Mouse (Mus musculus): ENCODE data around the gene Smad1.
A peak's percentile ranks its signal among the peaks of the same experiment; 100 is the strongest.

Gene Smad1

GRCm38 (mm10) chr8:79360774-79361527 is 38.4 kb downstream of the Smad1 start:
- no peak for DNase-seq (ENCODE audit: low read depth, low spot score)

- no peak for DNase-seq (ENCODE audit: low read depth, low spot score)
Observed at GRCm38 (mm10) chr8:79360302-79360701, 39.0 kb downstream of the Smad1 start.

- peak; percentile 28 for DNase-seq (ENCODE audit: low read depth, low spot score)
Observed at GRCm38 (mm10) chr8:79355721-79356434, 43.4 kb downstream of the Smad1 start.

DNA sequence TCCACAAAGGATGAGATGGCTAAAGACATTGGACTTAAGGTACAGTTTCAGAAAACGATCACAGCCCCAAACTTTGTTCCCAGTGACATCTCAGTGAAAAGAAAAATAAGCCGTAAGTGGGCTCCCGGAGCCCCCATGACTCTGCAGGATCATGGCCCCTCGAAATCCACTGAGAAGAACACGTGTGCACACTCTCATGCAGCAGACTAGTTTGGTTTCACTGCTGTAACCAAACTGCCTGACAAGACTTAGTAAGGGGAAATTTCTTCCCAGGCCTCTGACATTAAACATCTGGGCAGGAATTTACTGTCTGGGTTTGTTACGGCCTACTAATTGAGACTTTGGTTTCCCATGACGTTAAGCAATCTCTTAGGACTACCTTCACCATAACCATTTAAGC is 45.3 kb downstream of the Smad1 start:
- no peak for DNase-seq (ENCODE audit: low read depth, low spot score)

DNA sequence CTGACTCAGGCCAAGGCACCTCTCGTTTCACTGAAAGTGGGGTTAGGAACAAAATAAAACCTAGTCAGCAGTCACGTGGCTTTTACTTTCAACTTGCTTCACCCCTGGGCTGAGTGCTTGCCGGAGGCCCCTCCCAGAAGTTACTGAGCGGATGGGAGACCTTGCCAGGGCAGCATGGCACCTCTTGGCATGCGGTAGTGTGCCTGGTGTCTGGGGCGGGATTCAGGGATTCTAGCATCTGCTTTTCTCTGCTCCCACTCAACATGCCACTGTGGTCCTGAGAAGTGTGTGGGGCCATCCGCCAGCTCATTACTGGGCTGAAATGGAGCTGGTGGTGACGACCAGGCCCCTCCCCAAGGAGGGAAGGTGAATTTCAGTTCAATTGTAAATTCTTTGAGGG is 47.4 kb downstream of the Smad1 start:
- DNase-seq (ENCODE audit: low read depth, low spot score), result no peak

GRCm38 (mm10) chr8:79350805-79351204 is 48.5 kb downstream of the Smad1 start:
- no peak for DNase-seq (ENCODE audit: low read depth, low spot score)

GRCm38 (mm10) chr8:79350094-79350593 is 49.2 kb downstream of the Smad1 start:
- no peak for DNase-seq (ENCODE audit: low read depth, low spot score)

GRCm38 (mm10) chr8:79346414-79346813 is 52.9 kb downstream of the Smad1 start:
- DNase-seq (ENCODE audit: low read depth, low spot score), result no peak

DNA sequence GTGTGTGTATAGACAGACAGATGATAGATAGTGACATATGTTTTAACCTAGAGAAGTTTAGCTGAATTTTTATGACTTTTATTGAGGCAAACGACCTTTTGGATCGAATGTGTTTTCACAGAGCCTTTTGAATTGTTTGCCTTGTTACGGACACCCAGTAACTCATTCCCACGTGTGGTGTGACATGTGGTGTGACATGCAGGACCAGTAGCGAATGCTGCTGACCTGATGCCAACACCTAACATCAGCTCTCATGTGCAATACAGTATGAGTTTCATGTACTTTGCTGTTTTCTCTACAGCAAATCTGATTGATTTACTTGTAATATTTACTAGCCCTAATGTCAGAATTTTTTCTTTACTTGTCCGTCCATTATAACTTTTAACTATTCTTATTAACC is 53.5 kb downstream of the Smad1 start:
- no peak for DNase-seq (ENCODE audit: low read depth, low spot score)

GRCm38 (mm10) chr8:79341236-79341635 is 58.1 kb downstream of the Smad1 start:
- no peak for DNase-seq (ENCODE audit: low read depth, low spot score)

DNA sequence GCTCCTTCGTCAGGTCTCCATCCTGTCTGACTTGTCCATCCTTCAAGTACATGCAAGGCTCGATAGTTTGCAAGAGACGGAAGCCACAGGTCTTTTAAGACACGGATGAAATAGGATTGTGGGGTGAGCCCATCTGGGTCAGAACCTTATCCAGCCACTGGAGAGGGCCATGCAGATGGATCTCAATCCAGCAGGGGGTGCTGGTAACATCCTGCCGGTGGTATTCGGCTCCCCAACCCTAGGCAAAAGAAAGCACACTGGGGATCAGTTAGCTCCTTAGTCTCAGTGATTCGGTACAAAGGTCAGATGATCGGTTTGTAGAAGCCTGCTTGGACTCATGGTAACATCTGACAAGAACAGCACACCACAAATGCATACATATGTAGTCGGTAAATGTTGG is 59.8 kb downstream of the Smad1 start:
- no peak for DNase-seq (ENCODE audit: low read depth, low spot score)

GRCm38 (mm10) chr8:79338619-79339018 is 60.7 kb downstream of the Smad1 start:
- no peak for DNase-seq (ENCODE audit: low read depth, low spot score)

DNA sequence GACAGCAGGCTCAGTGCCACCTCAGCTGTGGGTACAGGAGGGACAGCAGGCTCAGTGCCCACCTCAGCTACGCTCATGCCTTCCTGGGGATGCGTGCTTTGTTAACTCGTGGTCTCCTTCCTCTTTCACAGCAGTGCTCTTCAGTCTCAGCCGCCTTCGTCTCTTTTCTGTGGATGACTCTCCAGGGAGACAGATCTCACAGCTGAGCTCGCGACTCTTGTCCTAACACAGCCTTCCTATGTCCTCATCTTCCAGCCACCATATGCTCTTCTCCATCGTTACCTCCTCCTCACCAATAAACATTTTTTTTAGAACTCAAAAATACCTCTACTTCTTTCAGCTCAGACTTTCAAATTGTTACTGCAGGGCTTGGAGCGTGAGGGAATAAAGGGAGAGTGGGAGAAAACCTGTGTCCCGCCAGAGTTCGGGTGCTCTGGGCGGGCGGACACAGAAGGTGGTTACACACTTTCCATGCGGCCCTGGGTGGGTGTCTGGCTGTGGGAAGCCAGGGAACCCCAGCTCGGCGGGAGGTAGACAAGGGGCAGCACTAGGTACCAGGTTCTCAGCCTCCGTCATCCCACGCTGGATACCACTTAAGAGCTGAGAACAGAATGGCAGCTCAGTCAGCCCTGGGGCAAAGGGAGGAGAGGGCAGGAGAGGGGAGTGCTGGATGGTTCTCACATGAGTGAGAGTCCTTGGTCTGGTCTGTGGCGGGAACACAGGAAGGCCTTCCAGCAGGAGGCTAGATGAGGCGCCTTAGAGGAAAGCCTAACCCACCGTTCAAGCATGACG is 67.0 kb downstream of the Smad1 start:
- no peak for DNase-seq (ENCODE audit: low read depth, low spot score)

DNA sequence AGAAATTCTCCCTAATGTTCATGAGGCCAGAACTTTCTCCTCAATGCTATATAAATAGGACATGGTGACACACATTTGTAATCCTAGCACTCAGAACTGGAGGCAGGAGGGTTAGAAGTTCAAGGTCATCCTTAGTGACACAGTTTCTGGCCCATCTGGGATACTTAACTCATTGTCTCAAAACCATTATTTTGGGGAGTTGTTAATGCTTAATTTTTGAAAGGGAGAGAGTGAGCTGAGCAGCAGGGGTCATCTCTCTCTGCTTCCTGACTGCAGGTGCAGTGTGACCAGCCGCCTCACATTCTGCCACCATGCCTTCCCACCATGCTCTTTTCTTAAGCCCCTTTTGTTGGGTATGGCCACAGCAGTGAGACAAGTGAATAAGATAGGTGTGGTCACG is 67.7 kb downstream of the Smad1 start:
- no peak for DNase-seq (ENCODE audit: low read depth, low spot score)

- DNase-seq (ENCODE audit: low read depth, low spot score), result no peak
Observed at GRCm38 (mm10) chr8:79331017-79331416, 68.3 kb downstream of the Smad1 start.

GRCm38 (mm10) chr8:79329735-79330134 is 69.6 kb downstream of the Smad1 start:
- DNase-seq (ENCODE audit: low read depth, low spot score), result no peak

DNA sequence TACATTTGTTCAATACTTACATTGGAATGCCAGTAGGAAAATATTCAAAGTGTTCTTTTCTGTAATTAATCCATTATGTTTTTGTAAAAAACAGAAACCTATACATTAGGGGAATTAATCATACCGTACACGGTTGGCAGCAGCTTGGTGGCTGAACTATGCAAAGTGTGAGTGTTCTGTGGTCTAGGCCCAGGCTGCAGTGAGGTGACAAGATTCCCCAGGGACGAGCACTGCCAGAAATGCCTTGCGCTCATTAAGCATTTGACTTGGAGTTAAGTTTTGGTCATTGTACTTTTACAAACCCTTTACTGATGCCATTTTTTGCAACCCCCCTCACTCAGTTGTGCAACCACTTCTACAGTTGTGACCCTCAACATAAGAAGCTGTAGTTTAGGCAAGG is 70.1 kb downstream of the Smad1 start:
- DNase-seq (ENCODE audit: low read depth, low spot score), result no peak

DNA sequence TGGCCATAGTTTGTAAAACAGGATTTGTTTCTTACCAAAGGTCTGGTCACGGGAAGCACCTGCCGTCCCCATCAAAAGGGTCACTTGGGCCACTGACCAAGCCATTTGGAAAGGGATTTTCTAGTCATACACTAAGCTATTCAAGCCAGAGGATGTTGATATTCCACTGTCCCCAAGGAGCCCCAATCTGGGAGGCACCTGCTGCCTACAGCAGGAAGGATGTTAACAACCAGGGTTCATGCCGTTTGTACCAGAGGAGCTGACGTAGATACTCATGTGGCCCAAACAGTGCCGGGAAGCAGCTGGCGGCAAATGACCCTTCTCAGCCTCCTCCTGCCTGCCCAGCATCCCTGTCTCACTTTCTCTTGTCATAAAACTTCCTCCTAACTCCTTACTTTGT is 73.8 kb downstream of the Smad1 start:
- no peak for DNase-seq (ENCODE audit: low read depth, low spot score)

GRCm38 (mm10) chr8:79324928-79325327 is 74.4 kb downstream of the Smad1 start:
- DNase-seq (ENCODE audit: low read depth, low spot score), result no peak

- DNase-seq (ENCODE audit: low read depth, low spot score), result no peak
Observed at GRCm38 (mm10) chr8:79324036-79324435, 75.3 kb downstream of the Smad1 start.

- DNase-seq (ENCODE audit: low read depth, low spot score), result no peak
Observed at GRCm38 (mm10) chr8:79323121-79323520, 76.2 kb downstream of the Smad1 start.

- no peak for DNase-seq (ENCODE audit: low read depth, low spot score)
Observed at GRCm38 (mm10) chr8:79310801-79311200, 88.5 kb downstream of the Smad1 start.
